Mouse (Mus musculus) hindbrain, postnatal 0 days (tissue): ENCODE results near the gene Ncaph. TPM values are rescaled to one million over a fixed set of nuclear protein-coding genes. Genes with fewer than 3 reads are reported as not detected.
"Not testable (repeated sequence)": the region's sequence is repeated elsewhere in the genome, so short reads cannot be mapped to it uniquely, and the experiment has no call there.

Experiments used
- ATAC-seq: fragments of 200-750 bp; cut with Nextera tagmentation; 2 replicates; pipeline ENCODE4 v1.8.0; 2017; ENCODE audit warnings: mild to moderate bottlenecking, moderate TSS enrichment, moderate library complexity
- DNase-seq: peaks from one replicate; pipeline ENCODE4 v3.0.0-alpha.2; 2015; ENCODE audit warnings: low spot score
- H3K27ac ChIP-seq: fragments of 300-500 bp; sonication (generic); 2 replicates; pipeline ENCODE4 v1.5.1; 2014; ENCODE audit warnings: mild to moderate bottlenecking
- H3K27me3 ChIP-seq: fragments of 300-500 bp; sonication (generic); 2 replicates; pipeline ENCODE4 v1.6.1; 2014; ENCODE audit warnings: low read length, mixed read lengths; ENCODE audit not compliant: insufficient read depth
- H3K36me3 ChIP-seq: fragments of 300-500 bp; sonication (generic); 2 replicates; pipeline ENCODE4 v1.6.1; 2014; ENCODE audit warnings: low read length, mixed read lengths; ENCODE audit not compliant: insufficient read depth
- H3K4me1 ChIP-seq: fragments of 300-500 bp; sonication (generic); 2 replicates; pipeline ENCODE4 v1.6.1; 2014; ENCODE audit warnings: antibody characterized with exemption, low read length, mixed read lengths; ENCODE audit not compliant: insufficient read depth
- H3K4me2 ChIP-seq: fragments of 300-500 bp; sonication (generic); 2 replicates; pipeline ENCODE4 v1.6.1; 2014; ENCODE audit warnings: low read depth, mild to moderate bottlenecking, low read length, moderate library complexity, mixed read lengths
- H3K4me3 ChIP-seq: fragments of 300-500 bp; sonication (generic); 2 replicates; pipeline ENCODE4 v1.5.1; 2014; ENCODE audit warnings: low read length
- H3K9ac ChIP-seq: fragments of 300-500 bp; sonication (generic); replicated peaks from 2 replicates; pipeline ENCODE4 v1.6.1; 2014; ENCODE audit warnings: mild to moderate bottlenecking, low read length, moderate library complexity, mixed read lengths
- H3K9me3 ChIP-seq: fragments of 300-500 bp; sonication (generic); 2 replicates; pipeline ENCODE4 v1.6.1; 2016; ENCODE audit warnings: low read length, mixed read lengths
- CTCF ChIP-seq: IDR thresholded peaks from 2 replicates; pipeline ENCODE4 v1.5.1; 2016; ENCODE audit warnings: antibody characterized with exemption, control low read depth, low read depth
- WGBS: fragments of 180-500 bp; shearing (Covaris S2); extraction: QIAGEN DNeasy Blood & Tissue Kit; methylation state at CpG from one replicate; pipeline ENCODE4 v1.1.7; 2014; 5-methylcytosine and 5-hydroxymethylcytosine counted together
- polyA plus RNA-seq: library from polyadenylated mRNA; unstranded; fragments of >200 nt; fragmentation: Nextera tagmentation; extraction: Ambion mirVana; gene quantifications from 2 replicates; pipeline ENCODE4 v1.2.1, GENCODE M21; 2015
- total RNA-seq: library from RNA; depleted of rRNA; stranded (reverse); fragments of >200 nt; gene quantifications from 2 replicates; pipeline ENCODE4 v1.2.3, GENCODE M21; 2014

The Ncaph gene
- total and polyA plus RNA-seq, 2 experiments from 2014 or later: 13.0 to 15.9 TPM

GRCm38 (mm10) chr2:127086235-127086634, 47.5 kb downstream of the Ncaph start:
- Histone ChIP-seq H3K9ac (no peak overlapping the region), H3K27ac (no peak overlapping the region), H3K9me3 (no peaks in the 10 kb centered on the region), H3K4me1 (no peaks in the 10 kb centered on the region), H3K36me3 (no peaks in the 10 kb centered on the region), H3K4me2 (no peak overlapping the region), H3K4me3 (no peak overlapping the region), H3K27me3 (no peaks in the 10 kb centered on the region)
- ATAC-seq: no peak
- no peak for TF ChIP-seq CTCF
- 93% methylated on average over 5 of the region's 5 CpGs for WGBS
- DNase-seq: no peak

GRCm38 (mm10) chr2:127080591-127081218, 53.0 kb downstream of the Ncaph start:
- Histone ChIP-seq H3K4me1 (no peaks in the 10 kb centered on the region), H3K36me3 (no peaks in the 10 kb centered on the region), H3K4me2 (no peak overlapping the region), H3K27me3 (no peaks in the 10 kb centered on the region), H3K9me3 (no peaks in the 10 kb centered on the region), H3K27ac (no peak overlapping the region), H3K4me3 (no peak overlapping the region), H3K9ac (no peak overlapping the region)
- TF ChIP-seq CTCF: no peak
- no peak for ATAC-seq
- DNase-seq: no peak
- WGBS: 94% methylated on average over 11 of the region's 11 CpGs

- H3K36me3 ChIP-seq: no peaks in the 10 kb centered on the region
- no peak overlapping the region for H3K4me3 ChIP-seq
- no peak overlapping the region for H3K9ac ChIP-seq
- DNase-seq (no peak), ATAC-seq (no peak)
- no peak for TF ChIP-seq CTCF
- 88% methylated on average over 11 of the region's 11 CpGs for WGBS
- no peaks in the 10 kb centered on the region for H3K27me3 ChIP-seq
- H3K27ac ChIP-seq: no peak overlapping the region
- H3K9me3 ChIP-seq: no peaks in the 10 kb centered on the region
- H3K4me2 ChIP-seq: no peak overlapping the region
- no peaks in the 10 kb centered on the region for H3K4me1 ChIP-seq
These were observed 53.7 kb downstream of the Ncaph start for GRCm38 (mm10) chr2:127079881-127080590.

GRCm38 (mm10) chr2:127079066-127079465, 54.7 kb downstream of the Ncaph start:
- not testable (repeated sequence) for H3K4me3 ChIP-seq, H3K27ac ChIP-seq, H3K4me1 ChIP-seq, H3K27me3 ChIP-seq, H3K9ac ChIP-seq, ATAC-seq, H3K4me2 ChIP-seq, DNase-seq, H3K36me3 ChIP-seq, H3K9me3 ChIP-seq
- 77% methylated on average over 2 of the region's 2 CpGs for WGBS

GRCm38 (mm10) chr2:127077611-127078010, 56.1 kb downstream of the Ncaph start:
- H3K4me2 ChIP-seq: no peak overlapping the region
- no peak for TF ChIP-seq CTCF
- DNase-seq (no peak), ATAC-seq (no peak)
- H3K9ac ChIP-seq: no peak overlapping the region
- WGBS: 73% methylated on average over 9 of the region's 9 CpGs
- no peaks in the 10 kb centered on the region for H3K27me3 ChIP-seq
- no peak overlapping the region for H3K4me3 ChIP-seq
- no peaks in the 10 kb centered on the region for H3K4me1 ChIP-seq
- H3K36me3 ChIP-seq: no peaks in the 10 kb centered on the region
- no peak overlapping the region for H3K27ac ChIP-seq
- no peaks in the 10 kb centered on the region for H3K9me3 ChIP-seq

- Histone ChIP-seq H3K4me1 (peaks cover 5% of the 10 kb centered on the region; the same call in 1 of the 2 replicates), H3K9ac (no peak overlapping the region), H3K4me3 (no peak overlapping the region), H3K27ac (no peak overlapping the region), H3K9me3 (no peaks in the 10 kb centered on the region), H3K27me3 (no peaks in the 10 kb centered on the region), H3K36me3 (no peaks in the 10 kb centered on the region), H3K4me2 (no peak overlapping the region)
- DNase-seq (no peak), ATAC-seq (no peak)
- 97% methylated on average over 2 of the region's 2 CpGs for WGBS
- TF ChIP-seq CTCF: no peak
These were observed 59.6 kb downstream of the Ncaph start for GRCm38 (mm10) chr2:127074116-127074515.

- no peaks in the 10 kb centered on the region for H3K36me3 ChIP-seq
- no peaks in the 10 kb centered on the region for H3K9me3 ChIP-seq
- no peak for TF ChIP-seq CTCF
- H3K4me2 ChIP-seq: peak overlapping the region; percentile 71
- H3K27me3 ChIP-seq: no peaks in the 10 kb centered on the region
- peak overlapping the region; percentile 75 for H3K4me3 ChIP-seq
- peak overlapping the region; percentile 61 for H3K9ac ChIP-seq
- peak overlapping the region; percentile 26; the same call in 1 of the 2 replicates for H3K27ac ChIP-seq
- DNase-seq (no peak), ATAC-seq (no peak)
- WGBS: 10% methylated on average over 9 of the region's 9 CpGs
- H3K4me1 ChIP-seq: peaks cover 5% of the 10 kb centered on the region; the same call in 1 of the 2 replicates
These were observed 62.9 kb downstream of the Ncaph start for GRCm38 (mm10) chr2:127070879-127071278.
